Mouse (Mus musculus): ENCODE results near the gene Mcub. TPM values are rescaled to one million over a fixed set of nuclear protein-coding genes. Genes with fewer than 3 reads are reported as not detected.

Gene Mcub
- total RNA-seq, 2 experiments from 2014 or later: 3.6 to 5.8 TPM

DNA sequence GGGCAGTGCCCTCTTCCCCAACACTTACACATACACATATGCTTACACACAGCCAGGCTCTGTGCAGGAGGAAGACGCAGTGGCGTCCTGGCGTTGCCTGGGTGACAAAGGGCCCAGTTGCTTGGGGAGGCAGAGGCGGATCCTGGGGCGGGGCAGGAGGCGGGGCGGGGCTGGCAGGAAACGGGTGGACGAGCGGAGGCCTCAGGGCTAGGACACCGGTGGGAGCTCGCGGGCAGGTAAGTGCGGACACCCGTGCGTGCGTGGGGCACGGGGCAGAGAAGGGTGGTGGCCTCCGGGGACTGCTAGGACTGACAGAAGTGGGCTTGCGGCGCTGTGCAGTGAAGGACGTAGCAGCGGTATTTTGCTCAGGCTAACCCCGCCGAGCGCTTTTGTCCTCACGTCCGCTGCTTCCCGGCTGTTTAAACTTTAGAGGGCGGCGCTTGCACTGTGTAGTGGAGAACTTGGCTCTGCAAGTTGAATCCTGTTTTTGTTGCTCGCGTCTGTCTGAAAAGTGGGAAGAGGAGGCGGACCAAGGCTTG, 68.7 kb downstream of the Mcub start, which contains the start of gene Casp6:
TSS of gene Casp6 (plus strand) at position 155 of the 539 bp plus-strand sequence.
- ATAC-seq (replicated peaks; ENCODE audit: low FRiP score, poor library complexity, severe bottlenecking): peak; percentile 97

- no peak for ATAC-seq (replicated peaks; ENCODE audit: low FRiP score, poor library complexity, severe bottlenecking)
Observed at GRCm38 (mm10) chr3:129898886-129899285, 71.1 kb downstream of the Mcub start.

GRCm38 (mm10) chr3:129896591-129896990, 73.4 kb downstream of the Mcub start:
- no peak for ATAC-seq (replicated peaks; ENCODE audit: low FRiP score, poor library complexity, severe bottlenecking)

- no peak for ATAC-seq (replicated peaks; ENCODE audit: low FRiP score, poor library complexity, severe bottlenecking)
Observed at GRCm38 (mm10) chr3:129893143-129893542, 76.9 kb downstream of the Mcub start.

DNA sequence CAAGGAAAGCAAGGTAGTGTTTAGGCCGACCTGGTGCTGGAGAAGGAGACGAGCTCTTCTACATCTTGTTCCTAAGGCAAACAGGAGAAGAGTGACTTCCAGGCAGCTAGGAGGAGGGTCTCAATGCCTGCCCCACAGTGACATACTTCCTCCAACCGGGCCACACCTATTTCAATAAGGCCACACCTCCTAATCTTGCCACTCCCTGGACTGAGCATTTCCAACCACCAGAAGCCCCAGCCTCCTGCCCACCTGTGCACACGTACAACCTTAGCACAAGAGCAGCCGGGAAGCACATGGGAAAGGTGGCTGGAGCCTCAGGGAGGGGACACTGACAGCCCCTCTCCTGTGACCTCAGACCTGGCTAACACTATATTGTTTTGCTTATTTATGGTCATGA, 78.0 kb downstream of the Mcub start:
- no peak for ATAC-seq (replicated peaks; ENCODE audit: low FRiP score, poor library complexity, severe bottlenecking)

DNA sequence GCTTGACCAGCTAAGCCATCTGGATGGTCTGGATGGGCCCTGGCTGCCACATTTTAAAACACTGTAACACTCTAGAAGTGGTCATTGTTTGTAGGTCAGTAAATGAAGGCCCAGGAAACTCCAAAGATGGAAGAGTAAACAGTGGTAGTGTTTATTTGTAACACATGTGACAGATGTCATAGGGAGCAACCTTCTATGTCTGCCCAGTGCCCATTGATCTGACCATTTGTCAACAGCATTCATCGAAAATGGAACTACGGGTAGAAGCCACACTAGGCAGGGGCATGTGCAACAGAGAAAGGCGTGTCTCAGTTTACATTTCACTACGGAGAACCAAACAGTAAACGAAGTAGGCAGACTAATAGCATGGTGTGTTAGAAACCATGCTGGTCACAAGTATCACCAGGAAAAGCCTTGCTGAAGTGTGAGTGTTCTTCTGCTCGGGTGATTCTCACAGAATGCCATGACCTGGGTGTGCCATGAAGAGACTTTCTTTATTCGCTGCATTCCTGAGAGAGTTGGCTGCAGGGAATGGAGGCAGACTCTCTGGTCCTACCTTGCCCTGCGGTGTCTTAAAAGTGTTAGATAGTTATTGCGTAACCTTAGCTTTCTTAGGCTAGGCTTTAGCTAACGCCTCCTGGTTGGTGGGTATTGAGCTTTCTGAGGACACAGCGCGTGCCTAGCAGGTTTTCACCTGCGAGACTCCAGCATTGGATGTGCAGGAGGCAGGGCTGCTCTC, 82.1 kb downstream of the Mcub start:
- ATAC-seq (replicated peaks; ENCODE audit: low FRiP score, poor library complexity, severe bottlenecking): no peak

DNA sequence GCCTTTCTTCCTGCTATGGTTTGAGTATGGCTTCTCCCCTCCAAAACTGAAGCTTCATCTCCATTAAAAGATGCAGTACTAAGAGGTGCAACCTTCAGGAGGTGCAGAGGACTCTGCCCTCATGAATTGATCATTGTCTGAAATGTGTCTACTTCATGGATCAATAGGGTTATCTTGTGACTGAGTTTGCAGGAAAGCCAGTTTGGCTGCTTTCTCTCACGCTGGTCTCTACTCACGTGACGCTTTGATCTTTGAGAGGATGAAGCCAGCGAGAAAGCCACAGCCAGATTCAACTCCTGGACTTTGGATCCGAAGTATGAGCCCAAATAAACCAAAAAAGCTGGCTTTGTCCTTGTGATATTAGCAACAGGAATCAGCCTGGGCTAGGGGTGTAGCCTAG, 83.6 kb downstream of the Mcub start:
- no peak for ATAC-seq (replicated peaks; ENCODE audit: low FRiP score, poor library complexity, severe bottlenecking)

GRCm38 (mm10) chr3:129885577-129885976, 84.4 kb downstream of the Mcub start:
- no peak for ATAC-seq (replicated peaks; ENCODE audit: low FRiP score, poor library complexity, severe bottlenecking)

- ATAC-seq (replicated peaks; ENCODE audit: low FRiP score, poor library complexity, severe bottlenecking): peak; percentile 82
Observed at GRCm38 (mm10) chr3:129880925-129881593, 88.9 kb downstream of the Mcub start.

DNA sequence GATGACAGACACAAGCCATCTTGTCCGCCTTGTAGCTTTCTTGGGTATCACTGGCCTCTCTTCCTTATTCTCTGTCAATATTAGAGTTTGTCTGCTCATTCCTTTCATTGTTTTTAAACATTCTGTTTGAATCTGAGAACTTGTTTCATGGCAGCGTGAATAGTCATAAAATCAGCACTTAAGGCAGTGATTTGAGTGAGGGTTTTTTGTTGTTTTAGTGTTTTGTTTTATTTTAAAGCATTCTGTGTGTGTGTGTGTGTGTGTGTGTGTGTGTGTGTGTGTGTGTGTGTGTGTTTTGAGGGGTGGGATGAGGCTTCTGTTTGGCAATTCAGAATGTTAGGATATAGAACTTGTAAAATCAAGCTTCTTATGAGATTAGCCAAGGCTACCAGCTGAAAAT, 90.1 kb downstream of the Mcub start:
- no peak for ATAC-seq (replicated peaks; ENCODE audit: low FRiP score, poor library complexity, severe bottlenecking)

DNA sequence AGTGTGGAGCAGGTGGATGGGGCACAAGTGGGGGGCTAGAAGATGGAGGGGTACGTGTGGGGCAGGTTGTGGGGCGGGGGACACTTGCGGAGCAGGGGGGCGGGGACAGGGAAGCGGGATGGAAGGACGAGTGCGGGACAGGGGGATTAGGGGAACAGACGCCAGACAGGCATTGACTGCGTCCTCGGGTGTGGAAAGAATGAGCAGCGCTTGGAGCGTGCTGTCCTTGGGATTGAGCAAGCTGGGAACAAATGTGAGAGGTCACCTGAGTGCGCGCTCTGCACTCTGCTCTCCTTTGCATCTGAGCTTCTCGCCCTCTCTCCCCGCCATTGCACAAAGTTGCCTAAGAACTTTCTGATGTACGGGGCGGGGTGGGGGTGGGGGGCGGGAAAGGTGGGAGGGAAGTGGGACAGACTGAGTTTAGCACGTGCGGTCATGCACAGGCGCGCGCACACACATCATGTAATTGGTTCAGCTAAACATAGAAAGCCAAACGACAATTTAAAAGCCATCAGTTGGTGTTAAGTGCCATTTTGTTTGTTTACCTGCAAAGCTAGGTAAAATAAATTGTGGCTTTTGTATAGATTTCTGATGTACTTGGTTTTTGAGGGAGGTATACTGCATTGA, 90.8 kb downstream of the Mcub start:
- no peak for ATAC-seq (replicated peaks; ENCODE audit: low FRiP score, poor library complexity, severe bottlenecking)

DNA sequence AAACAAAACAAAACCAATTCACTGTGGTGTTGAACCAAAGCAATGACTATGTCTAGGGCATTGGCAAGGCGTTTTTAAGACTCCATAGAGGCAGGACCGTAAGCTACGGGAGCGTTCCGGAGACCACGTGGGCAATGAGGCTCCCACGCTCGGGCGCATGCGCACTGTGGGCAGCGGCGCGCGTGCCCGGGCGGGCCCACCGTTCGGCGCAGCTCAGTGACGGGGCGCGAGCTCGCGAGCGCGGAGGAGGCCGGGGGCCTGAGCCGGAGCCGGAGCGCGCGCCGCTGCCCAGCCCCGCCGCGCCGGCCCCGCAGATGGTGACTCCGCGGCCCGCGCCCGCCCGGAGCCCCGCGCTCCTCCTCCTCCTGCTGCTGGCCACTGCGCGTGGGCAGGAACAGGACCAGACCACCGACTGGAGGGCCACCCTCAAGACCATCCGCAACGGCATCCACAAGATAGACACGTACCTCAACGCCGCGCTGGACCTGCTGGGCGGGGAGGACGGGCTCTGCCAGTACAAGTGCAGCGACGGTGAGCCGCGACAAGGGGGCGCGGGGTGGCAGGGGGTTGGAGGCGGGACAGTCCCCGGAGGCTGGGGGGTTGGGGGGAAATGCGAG, 91.5 kb downstream of the Mcub start, which contains the start of gene Pla2g12a:
TSS of gene Pla2g12a (plus strand) at position 202 of the 617 bp plus-strand sequence.
- peak; percentile 70 for ATAC-seq (replicated peaks; ENCODE audit: low FRiP score, poor library complexity, severe bottlenecking)

DNA sequence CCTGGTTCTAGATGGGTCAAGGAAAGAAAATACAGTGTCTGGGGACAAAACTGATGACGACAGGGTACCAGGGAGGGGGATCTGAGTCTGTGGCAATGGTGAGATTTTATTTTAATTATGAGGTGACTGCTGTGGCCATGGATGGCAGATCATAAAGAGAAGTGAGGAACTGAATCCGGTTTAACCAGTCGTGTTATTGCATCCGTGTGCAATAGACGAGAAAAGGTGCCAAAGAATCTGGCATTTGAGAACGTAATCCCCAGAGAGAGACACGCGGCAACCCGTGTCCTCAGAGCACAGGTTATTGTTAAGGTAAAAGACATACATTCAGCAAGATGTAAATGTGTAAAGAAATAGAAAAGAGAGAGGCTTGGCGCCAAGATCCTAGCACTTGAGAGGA, 92.7 kb downstream of the Mcub start:
- ATAC-seq (replicated peaks; ENCODE audit: low FRiP score, poor library complexity, severe bottlenecking): no peak

Other genes starting within 250 kb of the Mcub start
- not detected in 2 replicates for gene Egf, start 214.9 kb downstream of the Mcub start, total RNA-seq (2015; ENCODE audit: low replicate concordance)
- 0.51 and 0.70 TPM in 2 replicates for gene Egf, start 214.9 kb downstream of the Mcub start, total RNA-seq (2017; ENCODE audit: low replicate concordance)
- not detected in 2 replicates for gene Lrit3, start 166.2 kb downstream of the Mcub start, total RNA-seq (2015; ENCODE audit: low replicate concordance)
- not detected in 2 replicates for gene Lrit3, start 166.2 kb downstream of the Mcub start, total RNA-seq (2017; ENCODE audit: low replicate concordance)
- gene Rrh, start 147.6 kb downstream of the Mcub start, total RNA-seq (2015; ENCODE audit: low replicate concordance): not detected in 2 replicates
- not detected in 2 replicates for gene Rrh, start 147.6 kb downstream of the Mcub start, total RNA-seq (2017; ENCODE audit: low replicate concordance)
- gene Gar1, start 138.8 kb downstream of the Mcub start, total RNA-seq (2015; ENCODE audit: low replicate concordance): 14.4 and 15.3 TPM in 2 replicates
- gene Gar1, start 138.8 kb downstream of the Mcub start, total RNA-seq (2017; ENCODE audit: low replicate concordance): 12.7 and 14.8 TPM in 2 replicates
- not detected in 2 replicates for gene Cfi, start 134.3 kb downstream of the Mcub start, total RNA-seq (2015; ENCODE audit: low replicate concordance)
- gene Cfi, start 134.3 kb downstream of the Mcub start, total RNA-seq (2017; ENCODE audit: low replicate concordance): not detected in 2 replicates
- gene Pla2g12a, start 91.6 kb downstream of the Mcub start, total RNA-seq (2015; ENCODE audit: low replicate concordance): 16.1 and 29.0 TPM in 2 replicates
- gene Pla2g12a, start 91.6 kb downstream of the Mcub start, total RNA-seq (2017; ENCODE audit: low replicate concordance): 25.8 and 27.9 TPM in 2 replicates
- gene Casp6, start 68.8 kb downstream of the Mcub start, total RNA-seq (2015; ENCODE audit: low replicate concordance): 4.6 and 20.6 TPM in 2 replicates
- 3.6 and 6.9 TPM in 2 replicates for gene Casp6, start 68.8 kb downstream of the Mcub start, total RNA-seq (2017; ENCODE audit: low replicate concordance)
- gene Sec24b, start 91.3 kb upstream of the Mcub start, total RNA-seq (2015; ENCODE audit: low replicate concordance): 13.8 and 17.9 TPM in 2 replicates
- gene Sec24b, start 91.3 kb upstream of the Mcub start, total RNA-seq (2017; ENCODE audit: low replicate concordance): 5.7 and 9.3 TPM in 2 replicates
- gene Col25a1, start 161.3 kb upstream of the Mcub start, total RNA-seq (2015; ENCODE audit: low replicate concordance): not detected in 2 replicates
- gene Col25a1, start 161.3 kb upstream of the Mcub start, total RNA-seq (2017; ENCODE audit: low replicate concordance): 0.09 TPM in 1 of 2 replicates, not detected in the other